Mouse (Mus musculus): ENCODE measurements around the gene Tlr7. TPM values are rescaled to one million over a fixed set of nuclear protein-coding genes. Genes with fewer than 3 reads are reported as not detected.

Tlr7 gene
- total and polyA plus RNA-seq, 3 experiments = 10.2 to 34.2 (median 27.9) TPM

DNA sequence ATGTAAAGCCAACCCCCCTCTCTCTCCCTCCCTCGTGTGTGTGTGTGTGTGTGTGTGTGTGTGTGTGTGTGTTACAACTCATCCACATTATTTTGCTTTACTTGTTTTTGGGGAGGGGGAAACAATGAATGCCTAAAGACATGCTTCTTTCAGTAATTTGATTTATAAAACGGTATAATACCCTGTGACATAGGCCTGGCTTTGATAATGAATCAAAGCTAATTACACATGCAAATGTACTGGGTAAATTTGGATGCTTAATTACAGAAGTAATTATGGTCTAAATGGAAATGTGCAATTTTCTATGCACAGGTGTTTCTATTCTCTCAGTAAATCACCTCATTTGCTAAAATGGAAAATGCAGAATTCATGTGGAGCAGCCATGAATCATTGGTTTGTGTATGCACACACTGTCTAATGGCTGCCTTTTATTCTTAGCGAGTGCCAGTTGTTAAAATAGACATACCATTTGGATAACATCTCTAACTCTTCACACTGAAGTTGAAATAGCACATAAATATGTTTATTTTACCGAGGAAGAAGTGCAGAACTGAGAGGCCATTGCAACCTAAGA lies 9.0 kb downstream of the Tlr7 start:
- in situ Hi-C loops (cut with MboI; ENCODE audit: low pct_ligation_motif_present, low pct_unique_long_range_greater_than_20kb, low sequenced_read_pairs) (no loop called here), dilution Hi-C loops (cut with MboI; ENCODE audit: extremely low pct_ligation_motif_present, extremely low pct_unique_long_range_greater_than_20kb, low sequenced_read_pairs) (no loop called here)
- Histone ChIP-seq H3K79me2 (replicated peaks; ENCODE audit: control insufficient read depth, extremely low read depth, insufficient read depth, poor library complexity, severe bottlenecking) (peaks cover 13% of the 10 kb centered on the region), H3K4me2 (ENCODE audit: insufficient read depth, low read depth, poor library complexity, severe bottlenecking) (no peak overlapping the region), H3K9me3 (replicated peaks; ENCODE audit: low read length) (no peaks in the 10 kb centered on the region), H3K27me3 (replicated peaks) (no peaks in the 10 kb centered on the region), H3K4me3 (replicated peaks in 1 of 3; ENCODE audit: low read depth in 2 of 3, low read length in 2 of 3, poor library complexity in 1 of 3) (no peak overlapping the region), H3K4me1 (ENCODE audit: control insufficient read depth in 1 of 2, insufficient read depth in 2 of 2) (peaks cover 3 to 59% of the 10 kb centered on the region in 2 experiments; a peak in 3 of 4 replicates), H3K27ac (ENCODE audit: insufficient read depth, low read depth) (no peak overlapping the region), H3K36me3 (replicated peaks in 1 of 2; ENCODE audit: control insufficient read depth in 1 of 2, insufficient read depth in 1 of 2, low read length in 1 of 2) (peaks cover 2 to 23% of the 10 kb centered on the region in 2 experiments), H3K9ac (ENCODE audit: insufficient read depth, low read depth) (no peak overlapping the region)
- TF ChIP-seq CTCF (conservative IDR thresholded peaks at IDR 0.05 in 1 of 2, IDR thresholded peaks at IDR 0.05 in 1 of 2; ENCODE audit: low read depth in 2 of 2, low read length in 2 of 2) (no peak), MYC (IDR thresholded peaks at IDR 0.05; ENCODE audit: low read depth, low read length) (no peak), JUND (conservative IDR thresholded peaks at IDR 0.05; ENCODE audit: low read depth, low read length) (no peak), UBTF (IDR thresholded peaks at IDR 0.05; ENCODE audit: low read depth, low read length) (no peak), ELF1 (IDR thresholded peaks at IDR 0.05; ENCODE audit: low read depth, low read length) (no peak), POLR2AphosphoS2 (IDR thresholded peaks at IDR 0.05; ENCODE audit: low read depth, low read length) (no peak), TCF12 (IDR thresholded peaks at IDR 0.05; ENCODE audit: low read depth, low read length) (no peak), ZKSCAN1 (IDR thresholded peaks at IDR 0.05; ENCODE audit: borderline replicate concordance, low read depth, low read length) (no peak), POLR2A (IDR thresholded peaks at IDR 0.05; ENCODE audit: low read depth, low read length) (no peak), MAX (IDR thresholded peaks at IDR 0.05; ENCODE audit: low read length) (no peak), BHLHE40 (IDR thresholded peaks at IDR 0.05; ENCODE audit: low read depth, low read length) (no peak), TBP (conservative IDR thresholded peaks at IDR 0.05; ENCODE audit: low read depth, low read length) (no peak), E2F4 (IDR thresholded peaks at IDR 0.05; ENCODE audit: insufficient replicate concordance, low read depth, low read length) (no peak), GABPA (IDR thresholded peaks at IDR 0.05; ENCODE audit: insufficient replicate concordance, low read depth, low read length) (no peak), MAZ (IDR thresholded peaks at IDR 0.05; ENCODE audit: low read depth, low read length) (no peak), ZNF384 (IDR thresholded peaks at IDR 0.05; ENCODE audit: low read depth, low read length) (no peak), ETS1 (conservative IDR thresholded peaks at IDR 0.05; ENCODE audit: low read depth, low read length) (no peak), ZC3H11A (IDR thresholded peaks at IDR 0.05; ENCODE audit: low read depth, low read length) (no peak), HCFC1 (IDR thresholded peaks at IDR 0.05; ENCODE audit: low read depth, low read length) (no peak)
- no peak for DNase-seq (ENCODE audit: extremely low read depth)

DNA sequence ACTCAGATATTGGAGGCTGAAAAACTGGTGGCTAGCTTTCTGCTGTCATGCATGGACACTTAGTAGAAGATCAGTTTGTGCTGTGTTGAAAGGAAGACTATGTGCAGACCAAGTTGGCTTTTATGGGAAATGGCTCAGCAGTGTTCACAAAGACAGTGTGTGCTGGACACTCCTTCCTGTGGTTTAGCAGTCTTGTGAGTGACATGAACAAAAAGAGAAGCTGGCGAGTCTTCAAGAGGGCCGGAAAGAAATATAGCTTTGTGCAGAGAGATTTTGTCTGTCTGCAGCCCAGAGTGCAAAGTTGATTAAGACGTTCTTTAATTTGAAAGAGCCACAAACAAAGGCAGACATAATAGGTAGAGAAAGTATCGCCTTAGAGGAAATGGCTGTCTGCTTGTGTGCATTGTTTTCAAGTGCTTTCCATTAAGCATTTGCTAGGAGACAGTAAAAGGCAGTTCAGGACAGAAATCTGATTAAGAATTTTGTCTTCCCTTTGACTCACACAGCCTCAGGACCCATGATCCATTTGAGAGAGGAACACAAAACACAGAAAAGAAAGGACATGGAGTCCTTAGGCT lies 11.4 kb downstream of the Tlr7 start:
- Histone ChIP-seq H3K4me1 (ENCODE audit: control insufficient read depth in 1 of 2, insufficient read depth in 2 of 2) (peaks cover 0 to 62% of the 10 kb centered on the region in 2 experiments; a peak in 2 of 4 replicates), H3K9me3 (replicated peaks; ENCODE audit: low read length) (no peaks in the 10 kb centered on the region), H3K36me3 (replicated peaks in 1 of 2; ENCODE audit: control insufficient read depth in 1 of 2, insufficient read depth in 1 of 2, low read length in 1 of 2) (peaks cover 2 to 18% of the 10 kb centered on the region in 2 experiments), H3K27ac (ENCODE audit: insufficient read depth, low read depth) (no peak overlapping the region), H3K9ac (ENCODE audit: insufficient read depth, low read depth) (peak overlapping the region; percentile 26; the same call in 1 of the 2 replicates), H3K79me2 (replicated peaks; ENCODE audit: control insufficient read depth, extremely low read depth, insufficient read depth, poor library complexity, severe bottlenecking) (peaks cover 16% of the 10 kb centered on the region), H3K27me3 (replicated peaks) (no peaks in the 10 kb centered on the region), H3K4me2 (ENCODE audit: insufficient read depth, low read depth, poor library complexity, severe bottlenecking) (peak overlapping the region; percentile 67; the same call in 1 of the 2 replicates), H3K4me3 (replicated peaks in 1 of 3; ENCODE audit: low read depth in 2 of 3, low read length in 2 of 3, poor library complexity in 1 of 3) (no peak overlapping the region)
- dilution Hi-C loops (cut with MboI; ENCODE audit: extremely low pct_ligation_motif_present, extremely low pct_unique_long_range_greater_than_20kb, low sequenced_read_pairs) (no loop called here), in situ Hi-C loops (cut with MboI; ENCODE audit: low pct_ligation_motif_present, low pct_unique_long_range_greater_than_20kb, low sequenced_read_pairs) (no loop called here)
- DNase-seq (ENCODE audit: extremely low read depth) = no peak
- TF ChIP-seq ELF1 (IDR thresholded peaks at IDR 0.05; ENCODE audit: low read depth, low read length) (no peak), PAX5 (IDR thresholded peaks at IDR 0.05; ENCODE audit: low read length) (no peak), SIN3A (IDR thresholded peaks at IDR 0.05; ENCODE audit: low read length) (no peak)
